Mouse (Mus musculus) heart, adult 11 months (tissue): ENCODE data around the gene Htra1.
A peak's percentile ranks its signal among the peaks of the same experiment; 100 is the strongest.

ENCODE experiments used
- DNase-seq: peaks from one replicate; pipeline ENCODE4 v3.0.0; 2022

Htra1 gene

DNA sequence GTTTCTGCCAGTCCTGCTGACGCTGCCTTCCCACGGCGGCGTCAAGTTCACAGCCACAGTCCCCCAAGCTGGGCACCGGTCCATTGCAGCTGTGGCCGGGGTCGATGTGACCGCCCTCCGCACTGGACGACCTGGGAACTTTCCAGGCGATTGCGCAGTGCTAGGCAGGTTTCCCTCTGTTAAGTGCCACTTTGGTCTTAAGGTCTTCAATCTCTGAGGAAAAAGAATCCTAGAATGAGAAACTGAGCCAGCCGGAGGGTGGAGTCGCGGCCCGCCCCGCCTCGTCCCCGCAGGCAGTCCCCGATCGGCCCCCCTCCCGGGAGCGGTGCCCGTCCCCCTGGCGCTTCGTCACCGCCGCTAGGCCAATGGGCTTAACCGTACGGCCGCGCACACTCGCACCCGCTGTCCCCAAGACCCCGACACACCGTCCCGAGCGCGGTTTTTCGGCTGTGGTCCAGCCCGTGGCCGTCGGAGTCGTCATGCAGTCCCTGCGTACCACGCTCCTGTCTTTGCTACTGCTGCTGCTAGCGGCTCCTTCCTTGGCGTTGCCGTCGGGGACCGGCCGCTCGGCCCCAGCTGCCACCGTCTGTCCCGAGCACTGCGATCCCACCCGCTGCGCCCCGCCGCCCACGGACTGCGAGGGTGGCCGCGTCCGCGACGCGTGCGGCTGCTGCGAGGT is at the start of gene Htra1:
TSS of gene Htra1 (plus strand) at position 319 of the 679 bp plus-strand sequence.
- peak; percentile 99 for DNase-seq

DNA sequence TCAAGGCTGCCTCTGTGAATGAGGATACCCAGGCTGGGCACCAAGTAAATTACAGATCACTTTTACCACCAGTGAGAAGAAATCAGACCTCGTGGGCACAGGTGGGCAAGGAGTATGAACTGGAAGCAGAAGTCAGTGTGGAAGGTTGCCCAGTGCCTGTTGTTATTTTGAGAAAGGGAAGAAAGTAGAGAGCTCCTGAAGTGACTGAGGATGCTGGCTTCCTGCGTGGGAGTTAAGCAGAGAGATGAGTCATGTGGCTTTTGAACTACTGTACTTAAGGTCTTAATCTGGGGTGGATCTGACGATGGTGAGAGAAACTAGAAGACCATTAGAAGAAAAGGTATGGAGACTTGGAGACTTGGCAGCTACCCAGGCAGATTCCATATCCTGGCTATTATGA is 49.7 kb upstream of the Htra1 start:
- DNase-seq: peak; percentile 84

DNA sequence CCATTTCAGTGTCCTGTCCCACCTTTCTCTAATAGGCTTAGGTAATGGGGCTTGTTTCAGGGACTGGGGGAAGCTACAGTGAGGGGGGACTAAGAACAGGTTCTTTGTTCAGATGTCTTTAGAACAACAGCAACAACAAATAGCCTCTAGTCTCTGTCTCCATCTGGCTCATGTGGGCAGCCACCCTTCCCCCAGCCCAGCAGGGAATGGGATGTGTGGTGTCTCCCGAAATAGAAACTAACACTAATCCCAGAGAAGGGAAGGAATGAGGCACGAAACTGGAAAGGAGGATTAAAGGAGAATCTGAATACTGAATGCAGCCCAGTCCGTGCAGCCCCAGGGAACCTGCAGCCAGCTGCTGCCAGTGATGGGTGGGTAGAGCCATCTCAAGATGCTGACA is 48.0 kb upstream of the Htra1 start:
- peak; percentile 90 for DNase-seq

DNA sequence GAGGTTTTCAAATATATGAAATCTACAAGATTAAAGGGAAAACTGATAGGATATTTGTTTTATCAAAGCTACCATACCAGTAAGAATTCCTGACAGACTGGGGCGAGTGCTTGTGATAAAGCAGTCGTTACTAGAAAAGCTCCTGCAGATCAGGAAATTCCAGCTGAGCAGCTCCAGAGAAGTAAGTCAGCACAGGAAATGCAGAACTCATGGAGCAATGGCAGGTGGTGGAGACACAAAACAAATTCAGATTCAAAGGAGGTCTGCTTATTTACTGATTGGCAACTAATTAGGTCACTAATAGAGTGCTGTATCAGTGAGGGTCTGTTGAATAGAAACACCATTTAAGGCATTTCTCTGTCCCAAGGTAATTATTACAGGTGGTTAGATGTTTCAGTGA is 45.0 kb upstream of the Htra1 start:
- DNase-seq: no peak

DNA sequence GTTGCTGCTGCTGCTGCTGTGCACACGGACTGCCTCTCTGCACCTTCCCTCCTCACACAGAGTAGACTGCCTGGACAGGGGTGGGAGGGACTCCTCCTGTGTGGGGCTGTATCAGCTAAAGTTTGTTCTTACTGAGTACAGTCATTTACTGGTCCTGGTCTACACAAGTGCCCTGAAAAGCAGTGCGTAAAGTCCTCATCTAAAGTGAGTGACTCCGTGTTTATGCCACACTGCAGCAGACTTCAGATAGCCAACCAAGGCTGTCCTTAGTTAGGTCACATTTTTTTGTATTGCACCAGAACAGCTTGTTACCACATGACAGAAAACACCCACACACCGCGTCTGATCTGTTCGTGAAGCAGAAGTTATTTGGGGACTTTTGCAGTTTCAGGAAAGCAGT is 42.9 kb upstream of the Htra1 start:
- peak; percentile 95 for DNase-seq

DNA sequence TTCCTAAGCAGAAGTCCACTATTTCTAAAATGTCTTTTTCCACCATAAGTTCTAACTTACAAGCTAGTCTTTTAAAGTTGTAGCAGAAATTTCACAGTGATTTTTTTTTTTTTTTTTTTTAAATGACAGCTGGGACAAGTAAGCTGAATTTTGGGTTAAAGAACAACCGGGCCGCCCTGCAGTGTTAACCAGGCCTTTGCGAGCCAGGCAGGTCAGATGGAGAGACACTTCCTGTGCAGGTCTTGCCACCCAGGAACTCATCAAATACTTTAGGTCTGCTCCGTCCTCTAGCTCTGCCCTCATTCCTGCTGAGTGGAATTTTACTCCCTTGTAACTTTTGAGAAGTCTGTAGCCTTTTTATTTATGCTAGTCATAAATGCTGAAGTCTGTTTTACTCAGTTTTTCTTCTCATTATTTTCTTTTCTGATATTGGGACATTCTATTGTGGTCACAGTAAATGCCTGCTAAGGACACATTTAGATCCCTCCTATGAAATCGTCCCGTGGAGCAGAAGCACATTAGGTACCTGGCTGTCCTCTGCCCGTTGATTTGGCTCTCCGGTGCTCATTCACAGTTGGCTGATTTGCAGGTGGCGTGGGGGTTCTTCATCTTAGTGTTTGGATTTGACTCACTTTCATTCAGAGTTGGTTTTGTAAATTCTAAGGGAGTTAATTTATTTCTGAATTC is 40.8 kb upstream of the Htra1 start:
- no peak for DNase-seq

DNA sequence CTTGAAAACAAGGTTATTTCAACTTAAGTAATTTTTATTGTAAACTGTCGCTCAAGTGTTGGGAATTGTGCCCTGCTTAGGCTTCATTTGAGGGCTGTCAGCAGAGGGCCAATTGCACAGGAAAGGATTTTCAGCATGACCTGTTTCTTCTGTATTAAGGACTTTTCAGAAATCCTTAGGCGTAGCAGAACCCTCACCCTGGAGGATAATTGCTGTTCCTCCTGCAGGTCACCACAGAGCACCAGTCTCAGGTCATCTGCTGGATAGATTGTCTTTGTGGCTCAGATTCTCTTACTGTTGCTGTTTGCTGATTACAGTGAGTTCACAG is 40.3 kb upstream of the Htra1 start:
- DNase-seq: no peak

DNA sequence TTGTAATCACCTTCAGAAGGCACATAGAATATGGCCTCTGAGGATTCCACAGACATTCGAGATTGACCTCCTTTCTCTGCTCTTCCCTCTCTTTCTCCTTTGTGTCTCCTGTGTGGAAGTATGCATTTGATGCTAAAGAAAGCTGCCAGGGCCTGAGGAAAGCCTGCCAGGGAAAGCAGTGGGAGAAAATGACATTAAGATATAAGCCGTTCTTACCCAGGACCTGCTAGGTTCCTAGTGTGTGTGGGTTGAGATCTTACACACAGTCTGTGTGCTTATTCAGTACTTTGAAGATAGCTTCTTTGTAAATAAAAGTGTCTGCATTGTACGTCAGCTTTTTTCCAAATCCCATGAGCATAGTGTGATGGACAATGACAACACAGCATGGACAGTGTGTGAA is 39.8 kb upstream of the Htra1 start:
- no peak for DNase-seq

DNA sequence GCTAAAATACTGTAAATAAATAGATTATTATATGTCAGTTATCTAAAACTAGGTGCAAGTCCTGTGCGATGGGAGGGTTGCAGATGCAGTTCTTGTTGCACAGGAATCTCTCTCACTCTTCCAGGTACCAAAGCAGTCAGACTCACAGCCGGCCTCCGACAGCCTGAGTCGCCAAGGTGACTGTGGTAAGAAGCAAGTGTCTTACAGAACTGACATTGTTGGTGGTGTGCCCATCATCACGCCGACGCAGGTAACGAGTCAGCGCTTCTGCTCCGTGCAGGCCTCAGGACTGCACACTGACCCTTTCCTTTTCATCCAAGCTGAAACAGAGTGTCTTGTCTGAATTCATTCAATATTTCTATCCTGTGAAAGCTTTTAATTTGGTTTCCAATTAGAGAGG is 38.7 kb upstream of the Htra1 start:
- DNase-seq: no peak

DNA sequence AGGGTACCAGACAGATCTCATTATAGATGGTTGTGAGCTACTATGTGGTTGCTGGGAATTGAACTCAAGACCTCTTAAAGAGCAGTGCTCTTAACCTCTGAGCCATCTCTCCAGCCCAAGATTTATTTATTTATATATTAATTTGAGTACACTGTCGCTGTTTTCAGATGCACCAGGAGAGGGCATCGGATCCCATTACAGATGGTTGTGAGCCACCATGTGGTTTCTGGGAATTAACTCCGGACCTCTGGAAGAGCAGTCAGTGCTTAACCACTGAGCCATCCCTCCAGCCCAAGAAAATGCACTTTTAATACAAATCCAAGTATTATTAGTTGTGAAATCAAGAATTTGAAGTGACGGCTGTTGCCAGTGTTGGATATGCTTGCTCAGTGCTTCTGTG is 37.5 kb upstream of the Htra1 start:
- DNase-seq: peak; percentile 76

DNA sequence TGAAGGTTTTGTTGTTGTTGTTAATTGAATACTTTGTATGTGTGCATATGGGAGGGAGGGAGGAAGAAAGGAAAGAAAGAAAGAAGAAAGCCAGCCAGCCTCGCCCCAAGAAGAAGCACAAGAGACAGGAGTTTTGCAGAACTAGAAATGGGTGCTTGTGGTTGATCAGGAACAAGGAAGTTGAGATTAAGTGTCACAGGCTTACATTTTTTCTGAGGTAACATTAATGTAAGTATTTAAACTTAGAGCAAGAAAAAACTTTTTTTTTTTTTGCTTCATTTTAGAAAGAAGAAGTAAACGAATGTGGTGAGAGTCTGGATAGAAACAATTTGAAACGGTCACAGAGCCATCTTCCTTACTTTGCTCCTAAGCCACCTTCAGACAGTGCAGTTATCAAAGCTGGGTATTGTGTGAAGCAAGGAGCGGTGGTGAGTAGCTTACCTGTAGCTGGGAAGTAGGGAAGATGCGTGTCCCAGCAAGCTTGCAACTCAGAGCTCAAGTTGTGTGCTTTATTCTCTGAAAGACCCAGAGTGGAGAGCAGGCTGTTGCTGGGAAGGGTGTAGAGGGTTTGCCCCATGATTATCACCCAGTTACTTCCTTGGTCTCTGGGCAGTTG is 35.6 kb upstream of the Htra1 start:
- peak; percentile 62 for DNase-seq

DNA sequence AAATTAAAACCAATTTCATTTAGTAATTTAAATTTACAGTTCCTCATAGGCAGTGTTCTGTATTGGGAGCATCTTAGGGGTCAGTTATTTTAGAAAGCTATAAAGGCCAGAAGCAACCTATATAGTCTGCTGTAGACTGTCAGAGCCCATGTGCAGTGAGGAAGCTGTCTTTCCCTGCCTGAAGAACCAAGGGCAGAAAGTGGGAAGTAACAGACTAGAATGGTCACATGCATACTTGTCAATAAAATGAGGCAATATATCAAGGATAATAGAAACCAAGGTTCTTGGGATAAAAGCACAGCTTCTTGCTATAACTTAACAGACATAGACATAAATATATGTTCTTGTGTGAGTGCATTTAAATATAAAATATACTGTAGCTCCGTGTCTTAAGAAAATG is 33.0 kb upstream of the Htra1 start:
- no peak for DNase-seq

DNA sequence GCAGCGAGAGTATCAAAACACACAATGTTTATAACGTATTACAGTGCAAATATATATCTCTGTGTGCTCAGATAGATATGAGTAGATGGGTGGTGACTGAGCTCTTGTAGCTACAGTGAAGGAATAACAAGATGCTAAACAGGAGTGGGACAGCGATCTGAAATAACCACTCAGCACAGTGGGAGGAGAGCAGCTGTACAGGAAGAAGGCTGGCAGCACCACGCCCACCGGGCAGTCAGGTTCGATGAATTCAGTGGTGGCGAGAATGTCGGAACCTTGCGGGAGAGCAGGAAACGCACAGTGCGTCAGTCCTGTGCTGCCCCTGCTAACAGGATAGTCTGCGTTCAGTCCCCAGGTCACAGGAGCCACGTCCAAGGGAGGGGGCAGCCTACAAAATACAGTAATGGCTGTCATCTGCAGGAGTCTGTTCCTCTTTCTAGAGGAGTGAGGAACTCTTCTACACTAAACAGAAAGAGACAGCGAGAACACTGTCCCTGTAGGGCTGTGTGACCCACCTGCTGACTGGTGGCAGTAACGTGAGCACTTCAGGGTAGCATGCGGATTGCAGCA is 32.3 kb upstream of the Htra1 start:
- DNase-seq: peak; percentile 92

DNA sequence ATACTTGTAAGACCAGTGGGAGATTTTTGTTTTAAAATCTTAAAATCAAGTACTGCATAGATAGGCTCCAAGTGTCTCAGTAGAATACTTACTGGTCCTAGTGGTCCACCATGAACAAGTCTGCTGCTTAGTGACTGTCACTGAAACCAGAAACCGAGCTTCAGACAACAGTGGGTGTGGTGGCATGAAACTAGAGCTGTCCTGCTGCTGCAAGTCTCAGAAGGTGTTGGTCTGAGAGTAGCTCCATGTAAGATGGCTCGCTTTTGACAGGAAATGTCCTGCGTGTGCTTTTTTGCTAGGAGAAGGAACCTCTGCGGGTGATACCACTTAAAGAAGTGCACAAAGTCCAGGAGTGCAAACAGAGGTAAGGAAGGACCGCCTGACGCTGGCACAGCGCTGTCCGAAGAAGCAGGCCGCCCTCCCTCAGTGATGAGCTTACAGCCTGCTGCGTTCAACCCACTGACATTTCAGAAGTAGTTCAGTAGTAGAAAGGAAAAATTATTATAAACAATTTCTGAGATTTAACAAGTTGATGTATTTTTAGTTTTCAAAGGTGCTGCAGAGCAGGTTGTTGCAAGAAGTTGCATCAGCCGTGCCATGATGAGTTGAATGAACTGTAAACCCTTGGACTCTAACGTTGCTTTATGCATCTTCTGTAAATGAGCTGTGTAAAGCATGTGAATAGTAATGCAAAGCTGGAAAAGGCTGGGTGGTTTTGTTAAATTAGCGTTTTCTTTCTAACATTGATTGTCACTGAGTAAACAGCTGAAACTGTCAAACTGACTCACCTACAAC is 31.1 kb upstream of the Htra1 start:
- DNase-seq: peak; percentile 57

DNA sequence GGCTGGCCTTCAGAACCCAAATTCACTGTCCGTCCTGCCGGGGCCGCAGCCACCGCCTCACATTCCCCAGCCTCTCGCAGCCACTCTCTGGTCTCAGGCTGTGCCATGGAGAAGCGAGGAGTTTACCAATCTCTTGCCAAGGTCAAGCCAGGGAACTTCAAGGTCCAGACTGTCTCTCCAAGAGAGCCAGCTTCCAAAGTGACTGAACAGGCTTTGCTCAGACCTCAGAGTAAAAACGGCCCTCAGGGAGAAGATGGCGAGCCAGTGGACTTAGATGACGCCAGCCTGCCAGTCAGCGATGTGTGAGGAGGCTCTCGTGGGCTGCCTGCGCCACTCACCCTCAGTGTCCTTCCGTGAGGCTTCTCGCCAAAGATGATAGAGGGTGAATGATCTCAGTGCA is 25.1 kb upstream of the Htra1 start:
- peak; percentile 88 for DNase-seq

DNA sequence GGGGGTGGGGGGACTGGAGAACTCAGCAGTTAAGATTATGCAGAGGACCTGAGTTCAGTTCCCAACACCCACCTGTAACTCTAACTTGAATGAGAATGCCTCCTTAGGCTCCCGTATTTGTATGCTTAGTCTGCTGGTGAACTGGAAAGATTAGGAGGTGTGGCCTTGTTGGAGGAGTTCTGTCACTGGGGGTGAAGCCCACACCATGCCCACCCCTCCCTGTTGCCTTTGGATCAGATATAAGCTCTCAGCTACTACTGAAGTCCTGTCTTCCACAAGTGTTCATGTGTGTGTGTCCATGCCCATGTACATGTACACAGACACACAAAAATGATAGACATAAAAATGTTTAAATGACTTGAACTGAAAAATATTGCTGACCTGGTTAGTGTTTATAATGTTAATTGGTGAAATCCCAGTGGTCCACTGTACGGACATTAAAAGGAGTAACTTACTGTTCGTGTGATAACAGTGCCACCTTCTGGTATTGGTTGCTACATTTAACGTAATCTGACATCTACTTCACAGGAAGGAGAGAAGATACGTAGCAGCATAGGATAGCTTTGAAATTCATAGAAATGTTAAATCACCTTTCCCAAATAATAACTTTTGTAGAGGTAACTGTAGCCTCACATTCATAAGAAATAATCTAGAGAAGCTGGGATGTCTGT is 21.1 kb upstream of the Htra1 start:
- peak; percentile 59 for DNase-seq

DNA sequence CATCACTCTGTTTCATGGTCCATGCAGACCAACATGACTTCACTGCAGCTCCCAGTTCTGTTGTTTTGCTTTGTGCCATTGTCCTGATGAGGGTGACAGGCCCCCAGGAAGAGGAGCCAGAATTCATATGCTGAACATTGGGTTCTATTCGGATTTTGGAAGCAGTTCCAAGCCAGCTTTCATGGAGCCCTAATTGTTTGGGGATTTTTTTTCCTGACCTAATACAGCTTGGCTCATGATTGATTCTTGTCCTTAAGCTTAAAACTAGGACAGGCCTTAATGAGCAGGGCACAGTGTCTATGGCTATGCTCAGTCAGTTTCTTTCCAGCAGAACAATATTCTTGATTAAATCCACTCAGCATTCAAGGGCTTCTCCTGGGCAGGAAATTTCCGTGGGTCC is 17.7 kb upstream of the Htra1 start:
- DNase-seq: peak; percentile 52

DNA sequence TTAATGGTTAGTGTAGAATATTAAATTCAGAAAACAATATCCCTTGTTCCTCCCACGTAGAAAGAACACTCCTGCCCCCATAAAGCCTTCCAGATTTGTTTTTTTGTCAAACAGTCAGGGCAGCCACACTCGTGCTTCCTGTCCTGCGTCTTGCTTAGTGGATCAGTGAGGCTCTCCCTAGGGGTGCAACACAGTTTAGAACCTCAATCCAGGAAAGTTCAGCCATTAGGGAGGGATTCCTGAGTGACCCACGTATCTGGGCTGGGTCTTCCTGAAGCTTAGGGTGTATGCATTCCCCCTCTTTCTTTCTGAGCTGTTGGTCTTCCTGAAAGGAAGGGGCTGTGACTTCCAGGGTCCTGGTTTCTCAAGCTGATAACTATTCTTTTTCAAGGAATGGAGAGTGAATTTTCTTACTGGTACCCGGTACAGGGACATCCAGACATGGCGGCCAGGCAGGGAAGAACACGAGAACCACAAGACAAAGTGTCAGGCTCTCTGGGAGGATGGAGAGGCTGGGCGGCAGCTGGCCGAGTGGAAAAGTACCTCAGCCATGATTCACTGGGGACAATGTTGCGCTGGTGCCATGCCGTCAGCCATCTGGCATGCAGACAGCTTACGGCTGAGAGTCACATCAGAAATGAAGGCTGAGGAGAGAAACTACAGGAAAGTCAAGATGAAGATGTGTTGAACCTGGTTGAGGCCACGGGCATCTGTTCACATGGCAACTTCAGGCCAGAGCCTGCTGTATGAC is 12.8 kb upstream of the Htra1 start:
- DNase-seq: peak; percentile 94

DNA sequence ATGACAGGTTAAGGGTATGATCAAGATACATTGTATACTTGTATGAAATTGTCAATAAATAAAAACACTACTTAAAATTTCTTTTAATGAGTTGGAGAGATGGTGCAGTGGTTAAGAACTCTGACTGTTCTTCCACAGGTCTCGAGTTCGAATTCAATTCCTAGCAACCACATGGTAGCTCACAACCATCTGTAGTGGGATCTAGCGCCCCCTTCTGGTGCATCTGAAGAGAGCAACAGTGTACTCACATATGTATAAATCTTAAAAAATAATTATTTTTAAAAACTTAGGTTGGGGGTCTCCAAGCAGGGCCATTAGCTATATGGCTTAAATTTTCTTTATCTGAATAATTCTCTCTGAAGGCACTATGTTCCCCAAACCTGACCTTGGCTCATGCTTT is 5.5 kb upstream of the Htra1 start:
- DNase-seq: peak; percentile 24

DNA sequence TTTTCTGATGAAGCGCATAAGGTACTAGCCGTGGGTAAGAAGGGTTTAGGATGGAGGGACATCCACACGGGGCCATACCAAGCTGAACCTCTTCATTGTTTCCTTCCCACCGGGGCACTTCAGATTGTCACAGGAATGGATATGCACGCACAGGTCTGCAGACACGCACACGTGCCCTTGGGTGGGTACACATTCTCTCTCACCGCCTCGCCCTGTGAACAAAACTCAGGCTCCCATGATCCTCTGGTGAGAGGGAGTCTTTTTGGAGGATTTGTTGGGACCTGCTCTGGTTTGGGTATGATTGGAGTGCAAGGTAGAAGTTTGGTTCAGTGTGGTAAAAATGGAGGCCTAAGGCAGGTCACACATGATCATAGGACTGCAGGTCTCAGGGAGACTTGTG is 3.0 kb upstream of the Htra1 start:
- DNase-seq: peak; percentile 77

DNA sequence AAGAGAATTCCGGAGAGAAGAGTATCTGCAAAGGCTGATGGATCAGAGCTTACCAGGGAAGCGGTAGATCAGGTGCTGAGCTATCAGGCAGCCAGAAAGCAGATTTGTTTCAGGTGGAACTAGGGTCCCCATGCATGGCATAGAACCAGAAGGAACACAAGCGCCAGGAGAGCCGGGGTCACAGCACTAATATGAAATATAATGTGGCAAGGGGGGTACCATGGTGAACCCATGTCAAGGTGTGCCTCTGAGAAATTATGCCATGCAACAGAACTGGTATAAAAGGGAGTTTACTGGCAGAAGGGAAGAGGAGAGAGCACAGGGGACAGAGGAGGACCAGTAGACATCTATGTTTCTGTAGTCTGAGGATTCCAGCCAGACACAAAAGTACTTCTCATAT is 1.3 kb upstream of the Htra1 start:
- DNase-seq: peak; percentile 86

DNA sequence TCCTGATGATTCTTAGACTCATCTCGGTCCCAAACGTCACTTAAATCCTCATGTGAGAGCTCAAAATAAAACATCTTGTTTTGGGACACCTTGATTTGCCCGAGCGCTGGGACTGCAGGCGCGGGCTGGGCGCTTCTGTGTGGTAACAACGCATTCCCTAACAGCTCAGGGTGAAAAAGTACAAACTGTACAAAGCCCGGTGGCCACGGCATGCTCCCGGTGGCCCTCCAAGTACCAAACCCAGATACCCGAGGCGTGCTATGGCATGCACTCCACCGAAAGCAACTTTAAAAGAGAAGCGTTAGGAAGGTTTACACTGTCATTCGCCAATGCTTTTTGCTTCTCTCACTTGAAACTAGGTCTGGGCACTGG is 504 bp upstream of the Htra1 start:
- DNase-seq: no peak
